Mouse (Mus musculus): ENCODE results near the gene Gins2.

Gene Gins2

GRCm38 (mm10) chr8:120530954-120531656, 58.0 kb downstream of the Gins2 start:
- in situ Hi-C loops (cut with MseI, MboI), result no loop called here

GRCm38 (mm10) chr8:120529226-120529625, 59.9 kb downstream of the Gins2 start:
- in situ Hi-C loops (cut with MseI, MboI), result no loop called here
